Mouse (Mus musculus): Measurements from ENCODE around the gene Emc9. TPM values are rescaled to one million over a fixed set of nuclear protein-coding genes. Genes with fewer than 3 reads are reported as not detected.

Gene Emc9
- polyA plus RNA-seq (2012; rRNA removed; ENCODE audit: low replicate concordance): 46.8 and 63.8 TPM in 2 replicates

GRCm38 (mm10) chr14:55584702-55585565, at the start of gene Emc9:
Gene Emc9, minus strand, starts transcription at chr14:55585302.

GRCm38 (mm10) chr14:55617822-55618221, 32.7 kb upstream of the Emc9 start, which contains the start of gene Rec8:
Gene Rec8, plus strand, starts transcription at chr14:55618037.

GRCm38 (mm10) chr14:55603271-55603632, 18.1 kb upstream of the Emc9 start, which contains the start of gene Irf9:
Gene Irf9, plus strand, starts transcription at chr14:55603571.

GRCm38 (mm10) chr14:55591331-55591891, 6.3 kb upstream of the Emc9 start, which contains the start of gene Rnf31:
Gene Rnf31, plus strand, starts transcription at chr14:55591708.

GRCm38 (mm10) chr14:55590748-55591330, 5.7 kb upstream of the Emc9 start, which contains the start of gene Psme2:
Gene Psme2, minus strand, starts transcription at chr14:55591113.

GRCm38 (mm10) chr14:55577871-55578667, 7.0 kb downstream of the Emc9 start, which contains the start of gene Psme1:
Gene Psme1, plus strand, starts transcription at chr14:55578123.

GRCm38 (mm10) chr14:55575302-55575701, 9.8 kb downstream of the Emc9 start, which contains the start of gene Fitm1:
Gene Fitm1, plus strand, starts transcription at chr14:55575617.

GRCm38 (mm10) chr14:55560202-55561073, 24.7 kb downstream of the Emc9 start, which contains the start of gene A730061H03Rik:
Gene A730061H03Rik, minus strand, starts transcription at chr14:55560406.

GRCm38 (mm10) chr14:55559799-55560201, 25.3 kb downstream of the Emc9 start, which contains the start of gene Dcaf11:
Gene Dcaf11, plus strand, starts transcription at chr14:55560006.

GRCm38 (mm10) chr14:55540067-55540786, 44.9 kb downstream of the Emc9 start, which contains the start of gene Pck2:
Gene Pck2, plus strand, starts transcription at chr14:55540266.

Other genes starting within 250 kb of the Emc9 start
- 37.4 and 44.9 TPM in 2 replicates for gene Dhrs4, start 106.5 kb downstream of the Emc9 start, polyA plus RNA-seq (2012; rRNA removed; ENCODE audit: low replicate concordance)
- gene Carmil3, start 94.7 kb downstream of the Emc9 start, polyA plus RNA-seq (2012; rRNA removed; ENCODE audit: low replicate concordance): 4.7 and 7.6 TPM in 2 replicates
- 0.04 and 0.06 TPM in 2 replicates for gene Cpne6, start 74.9 kb downstream of the Emc9 start, polyA plus RNA-seq (2012; rRNA removed; ENCODE audit: low replicate concordance)
- gene Nrl, start 60.3 kb downstream of the Emc9 start, polyA plus RNA-seq (2012; rRNA removed; ENCODE audit: low replicate concordance): not detected in 2 replicates
- 48.9 and 49.2 TPM in 2 replicates for gene Pck2, start 45.0 kb downstream of the Emc9 start, polyA plus RNA-seq (2012; rRNA removed; ENCODE audit: low replicate concordance)
- gene Dcaf11, start 25.3 kb downstream of the Emc9 start, polyA plus RNA-seq (2012; rRNA removed; ENCODE audit: low replicate concordance): 81.8 and 97.0 TPM in 2 replicates
- 3.3 and 3.4 TPM in 2 replicates for gene A730061H03Rik, start 24.9 kb downstream of the Emc9 start, polyA plus RNA-seq (2012; rRNA removed; ENCODE audit: low replicate concordance)
- 1.3 and 183 TPM in 2 replicates for gene Fitm1, start 9.7 kb downstream of the Emc9 start, polyA plus RNA-seq (2012; rRNA removed; ENCODE audit: low replicate concordance)
- gene Psme1, start 7.2 kb downstream of the Emc9 start, polyA plus RNA-seq (2012; rRNA removed; ENCODE audit: low replicate concordance): 108 and 126 TPM in 2 replicates
- 82.9 and 83.0 TPM in 2 replicates for gene Psme2, start 5.8 kb upstream of the Emc9 start, polyA plus RNA-seq (2012; rRNA removed; ENCODE audit: low replicate concordance)
- 45.2 and 55.3 TPM in 2 replicates for gene Rnf31, start 6.4 kb upstream of the Emc9 start, polyA plus RNA-seq (2012; rRNA removed; ENCODE audit: low replicate concordance)
- gene Irf9, start 18.3 kb upstream of the Emc9 start, polyA plus RNA-seq (2012; rRNA removed; ENCODE audit: low replicate concordance): 87.7 and 150 TPM in 2 replicates
- 1.1 and 1.5 TPM in 2 replicates for gene Rec8, start 32.7 kb upstream of the Emc9 start, polyA plus RNA-seq (2012; rRNA removed; ENCODE audit: low replicate concordance)
- 86.3 and 113 TPM in 2 replicates for gene Ipo4, start 50.7 kb upstream of the Emc9 start, polyA plus RNA-seq (2012; rRNA removed; ENCODE audit: low replicate concordance)
- 12.4 and 13.1 TPM in 2 replicates for gene Gm49378, start 52.6 kb upstream of the Emc9 start, polyA plus RNA-seq (2012; rRNA removed; ENCODE audit: low replicate concordance)
- 79.9 and 86.5 TPM in 2 replicates for gene Tm9sf1, start 58.5 kb upstream of the Emc9 start, polyA plus RNA-seq (2012; rRNA removed; ENCODE audit: low replicate concordance)
- gene Tssk4, start 64.9 kb upstream of the Emc9 start, polyA plus RNA-seq (2012; rRNA removed; ENCODE audit: low replicate concordance): 1.1 and 1.4 TPM in 2 replicates
- gene Mdp1, start 75.2 kb upstream of the Emc9 start, polyA plus RNA-seq (2012; rRNA removed; ENCODE audit: low replicate concordance): 15.3 and 24.6 TPM in 2 replicates
- 12.7 and 32.2 TPM in 2 replicates for gene Gmpr2, start 86.6 kb upstream of the Emc9 start, polyA plus RNA-seq (2012; rRNA removed; ENCODE audit: low replicate concordance)
- 210 and 446 TPM in 2 replicates for gene Nedd8, start 86.8 kb upstream of the Emc9 start, polyA plus RNA-seq (2012; rRNA removed; ENCODE audit: low replicate concordance)
- 12.8 and 15.9 TPM in 2 replicates for gene Tinf2, start 96.5 kb upstream of the Emc9 start, polyA plus RNA-seq (2012; rRNA removed; ENCODE audit: low replicate concordance)
- gene Tgm1, start 128.6 kb upstream of the Emc9 start, polyA plus RNA-seq (2012; rRNA removed; ENCODE audit: low replicate concordance): 8.3 and 10.6 TPM in 2 replicates
- gene Rabggta, start 137.0 kb upstream of the Emc9 start, polyA plus RNA-seq (2012; rRNA removed; ENCODE audit: low replicate concordance): 51.2 and 52.9 TPM in 2 replicates
- 75.4 and 104 TPM in 2 replicates for gene Dhrs1, start 160.4 kb upstream of the Emc9 start, polyA plus RNA-seq (2012; rRNA removed; ENCODE audit: low replicate concordance)
- 16.8 and 28.9 TPM in 2 replicates for gene Nop9, start 160.4 kb upstream of the Emc9 start, polyA plus RNA-seq (2012; rRNA removed; ENCODE audit: low replicate concordance)
- 2.9 and 3.4 TPM in 2 replicates for gene Cideb, start 173.2 kb upstream of the Emc9 start, polyA plus RNA-seq (2012; rRNA removed; ENCODE audit: low replicate concordance)
- 0.29 and 0.34 TPM in 2 replicates for gene Ltb4r2, start 176.1 kb upstream of the Emc9 start, polyA plus RNA-seq (2012; rRNA removed; ENCODE audit: low replicate concordance)
- gene Ltb4r1, start 180.7 kb upstream of the Emc9 start, polyA plus RNA-seq (2012; rRNA removed; ENCODE audit: low replicate concordance): 5.1 and 7.6 TPM in 2 replicates
- 41.0 and 55.8 TPM in 2 replicates for gene Adcy4, start 198.8 kb upstream of the Emc9 start, polyA plus RNA-seq (2012; rRNA removed; ENCODE audit: low replicate concordance)
- 21.9 and 26.5 TPM in 2 replicates for gene Ripk3, start 203.6 kb upstream of the Emc9 start, polyA plus RNA-seq (2012; rRNA removed; ENCODE audit: low replicate concordance)
- 28.1 and 37.1 TPM in 2 replicates for gene Nfatc4, start 237.8 kb upstream of the Emc9 start, polyA plus RNA-seq (2012; rRNA removed; ENCODE audit: low replicate concordance)

All from mammary gland, adult 2 months (tissue).